Mouse (Mus musculus) CH12.LX (cell line): ENCODE results near the gene Terb2. TPM values are rescaled to one million over a fixed set of nuclear protein-coding genes. Genes with fewer than 3 reads are reported as not detected.

Experiments used
- DNase-seq: peaks from one replicate; pipeline ENCODE4 v3.0.0-alpha.2; 2013; ENCODE audit errors: extremely low read depth
- H3K27ac ChIP-seq: 2 replicates; pipeline ENCODE4 v1.5.1; 2012; ENCODE audit warnings: low read depth, mild to moderate bottlenecking, control low read depth, moderate library complexity; ENCODE audit not compliant: insufficient read depth
- H3K27me3 ChIP-seq: replicated peaks from 2 replicates; pipeline ENCODE3; 2012; ENCODE audit warnings: inconsistent platforms
- H3K36me3 ChIP-seq, 2 experiments: replicated peaks in 1 of 2; 2 replicates each; pipeline versions ENCODE3 to v1.6.1; 2012; ENCODE audit warnings: inconsistent platforms in 1 of 2, low read length in 1 of 2, mild to moderate bottlenecking in 1 of 2, mixed read lengths in 1 of 2, moderate library complexity in 1 of 2; ENCODE audit not compliant: control insufficient read depth in 1 of 2, insufficient read depth in 1 of 2
- H3K4me1 ChIP-seq, 2 experiments: 2 replicates each; pipeline ENCODE4 v1.6.1; 2012; ENCODE audit warnings: inconsistent platforms in 1 of 2, moderate library complexity in 1 of 2; ENCODE audit not compliant: insufficient read depth in 2 of 2, control insufficient read depth in 1 of 2
- H3K4me2 ChIP-seq: 2 replicates; pipeline ENCODE4 v1.6.1; 2012; ENCODE audit warnings: low read depth, mild to moderate bottlenecking, control low read depth; ENCODE audit not compliant: poor library complexity, insufficient read depth, severe bottlenecking
- H3K4me3 ChIP-seq, 3 experiments: fragments of 150-350 bp in 1 of 3; sonication (generic) in 1 of 3; replicated peaks in 1 of 3; 2 replicates each; pipeline versions ENCODE3 to v1.5.1; 2011 to 2012; ENCODE audit warnings: low read depth in 2 of 3, low read length in 2 of 3, mild to moderate bottlenecking in 2 of 3, moderate library complexity in 2 of 3, control low read depth in 1 of 3, improper control_type of control experiment in 1 of 3, inconsistent platforms in 1 of 3, mixed read lengths in 1 of 3; ENCODE audit not compliant: poor library complexity in 1 of 3
- H3K79me2 ChIP-seq: replicated peaks from 2 replicates; pipeline ENCODE4 v1.6.1; 2012; ENCODE audit warnings: mild to moderate bottlenecking, moderate library complexity; ENCODE audit not compliant: control insufficient read depth, poor library complexity, insufficient read depth, severe bottlenecking; ENCODE audit errors: extremely low read depth
- H3K9ac ChIP-seq: 2 replicates; pipeline ENCODE4 v1.6.1; 2012; ENCODE audit warnings: low read depth, mild to moderate bottlenecking, control low read depth, moderate library complexity; ENCODE audit not compliant: insufficient read depth
- H3K9me3 ChIP-seq: replicated peaks from 2 replicates; pipeline ENCODE3; 2012; ENCODE audit warnings: low read length, inconsistent platforms, mixed read lengths
- BHLHE40 ChIP-seq: IDR thresholded peaks from 2 replicates; pipeline ENCODE4 v1.6.1; 2011; ENCODE audit warnings: mild to moderate bottlenecking, low read depth, low read length, improper control_type of control experiment
- CHD2 ChIP-seq: IDR thresholded peaks from 2 replicates; pipeline ENCODE4 v1.6.1; 2011; ENCODE audit warnings: low read length, improper control_type of control experiment
- CTCF ChIP-seq, 2 experiments: IDR thresholded peaks in 1 of 2; conservative IDR thresholded peaks in 1 of 2; 2 replicates each; pipeline ENCODE4 v1.5.1; 2011 to 2012; ENCODE audit warnings: low read depth in 2 of 2, low read length in 2 of 2, improper control_type of control experiment in 1 of 2, inconsistent platforms in 1 of 2, mild to moderate bottlenecking in 1 of 2, moderate library complexity in 1 of 2
- E2F4 ChIP-seq: IDR thresholded peaks from 2 replicates; pipeline ENCODE4 v1.6.1; 2011; ENCODE audit warnings: low read depth, low read length, improper control_type of control experiment; ENCODE audit not compliant: insufficient replicate concordance
- ELF1 ChIP-seq: IDR thresholded peaks from 2 replicates; pipeline ENCODE4 v1.6.1; 2014; ENCODE audit warnings: low read depth, mild to moderate bottlenecking, inconsistent platforms, low read length, improper control_type of control experiment
- EP300 ChIP-seq: IDR thresholded peaks from 2 replicates; pipeline ENCODE4 v1.6.1; 2011; ENCODE audit warnings: low read length, improper control_type of control experiment
- GABPA ChIP-seq: IDR thresholded peaks from 2 replicates; pipeline ENCODE4 v1.6.1; 2012; ENCODE audit warnings: low read depth, low read length, improper control_type of control experiment, inconsistent platforms; ENCODE audit not compliant: insufficient replicate concordance
- HCFC1 ChIP-seq: IDR thresholded peaks from 2 replicates; pipeline ENCODE4 v1.6.1; 2012; ENCODE audit warnings: low read depth, mild to moderate bottlenecking, inconsistent platforms, low read length, improper control_type of control experiment
- IRF4 ChIP-seq: IDR thresholded peaks from 2 replicates; pipeline ENCODE4 v1.6.1; 2014; ENCODE audit warnings: low read depth, mild to moderate bottlenecking, inconsistent platforms, low read length, improper control_type of control experiment
- JUND ChIP-seq: conservative IDR thresholded peaks from 2 replicates; pipeline ENCODE4 v1.6.1; 2011; ENCODE audit warnings: low read depth, low read length, improper control_type of control experiment
- MAFK ChIP-seq: IDR thresholded peaks from 2 replicates; pipeline ENCODE4 v1.6.1; 2011; ENCODE audit warnings: low read length, improper control_type of control experiment; ENCODE audit not compliant: insufficient replicate concordance
- MAX ChIP-seq: IDR thresholded peaks from 2 replicates; pipeline ENCODE4 v1.6.1; 2011; ENCODE audit warnings: low read length, improper control_type of control experiment
- MAZ ChIP-seq: IDR thresholded peaks from 2 replicates; pipeline ENCODE4 v1.6.1; 2012; ENCODE audit warnings: low read depth, mild to moderate bottlenecking, inconsistent platforms, low read length, improper control_type of control experiment, moderate library complexity
- MEF2A ChIP-seq: IDR thresholded peaks from 2 replicates; pipeline ENCODE4 v1.6.1; 2014; ENCODE audit warnings: low read depth, mild to moderate bottlenecking, inconsistent platforms, low read length, improper control_type of control experiment, borderline replicate concordance
- MXI1 ChIP-seq: IDR thresholded peaks from 2 replicates; pipeline ENCODE4 v1.6.1; 2011; ENCODE audit warnings: mild to moderate bottlenecking, low read depth, low read length, improper control_type of control experiment
- MYC ChIP-seq: IDR thresholded peaks from 2 replicates; pipeline ENCODE4 v1.6.1; 2011; ENCODE audit warnings: low read depth, mild to moderate bottlenecking, improper control_type of control experiment, low read length
- NELFE ChIP-seq: IDR thresholded peaks from 2 replicates; pipeline ENCODE4 v1.6.1; 2011; ENCODE audit warnings: low read depth, low read length, improper control_type of control experiment
- NRF1 ChIP-seq: IDR thresholded peaks from 2 replicates; pipeline ENCODE4 v1.6.1; 2014; ENCODE audit warnings: low read depth, mild to moderate bottlenecking, inconsistent platforms, low read length, improper control_type of control experiment, moderate library complexity
- PAX5 ChIP-seq: IDR thresholded peaks from 2 replicates; pipeline ENCODE4 v1.6.1; 2012; ENCODE audit warnings: low read length, inconsistent platforms, mixed read lengths
- POLR2A ChIP-seq: IDR thresholded peaks from 2 replicates; pipeline ENCODE4 v1.6.1; 2011; ENCODE audit warnings: low read depth, mild to moderate bottlenecking, improper control_type of control experiment, low read length
- RCOR1 ChIP-seq: conservative IDR thresholded peaks from 2 replicates; pipeline ENCODE4 v1.6.1; 2012; ENCODE audit warnings: low read depth, mild to moderate bottlenecking, inconsistent platforms, low read length, improper control_type of control experiment
- SIN3A ChIP-seq: IDR thresholded peaks from 2 replicates; pipeline ENCODE4 v1.6.1; 2012; ENCODE audit warnings: low read length, improper control_type of control experiment, inconsistent platforms
- TBP ChIP-seq: conservative IDR thresholded peaks from 2 replicates; pipeline ENCODE4 v1.6.1; 2011; ENCODE audit warnings: low read depth, low read length, improper control_type of control experiment
- TCF12 ChIP-seq: IDR thresholded peaks from 2 replicates; pipeline ENCODE4 v1.6.1; 2014; ENCODE audit warnings: low read depth, mild to moderate bottlenecking, inconsistent platforms, low read length, improper control_type of control experiment
- UBTF ChIP-seq: IDR thresholded peaks from 2 replicates; pipeline ENCODE4 v1.6.1; 2012; ENCODE audit warnings: low read depth, mild to moderate bottlenecking, inconsistent platforms, low read length, improper control_type of control experiment, moderate library complexity
- USF1 ChIP-seq: IDR thresholded peaks from 2 replicates; pipeline ENCODE4 v1.6.1; 2014; ENCODE audit warnings: low read depth, mild to moderate bottlenecking, inconsistent platforms, low read length, improper control_type of control experiment
- USF2 ChIP-seq: conservative IDR thresholded peaks from 2 replicates; pipeline ENCODE4 v1.6.1; 2011; ENCODE audit warnings: low read depth, low read length, improper control_type of control experiment
- ZC3H11A ChIP-seq: IDR thresholded peaks from 2 replicates; pipeline ENCODE4 v1.6.1; 2012; ENCODE audit warnings: low read depth, mild to moderate bottlenecking, inconsistent platforms, low read length, improper control_type of control experiment
- ZMIZ1 ChIP-seq: IDR thresholded peaks from 2 replicates; pipeline ENCODE4 v1.6.1; 2012; ENCODE audit warnings: low read depth, mild to moderate bottlenecking, inconsistent platforms, low read length, improper control_type of control experiment
- ZNF384 ChIP-seq: IDR thresholded peaks from 2 replicates; pipeline ENCODE4 v1.6.1; 2012; ENCODE audit warnings: low read depth, low read length, improper control_type of control experiment, inconsistent platforms
- dilution Hi-C: fragments of 300-500 bp; cut with MboI; formaldehyde crosslinking; loops from 2 replicates; pipeline ENCODE4 v1.14.3; 2020; ENCODE audit warnings: low sequenced_read_pairs; ENCODE audit not compliant: extremely low pct_unique_long_range_greater_than_20kb, extremely low pct_ligation_motif_present
- in situ Hi-C: fragments of 300-500 bp; cut with MboI; formaldehyde crosslinking; loops from 3 replicates; pipeline ENCODE4 v1.14.3; 2019; ENCODE audit warnings: low sequenced_read_pairs, low pct_ligation_motif_present, low pct_unique_long_range_greater_than_20kb, mixed read lengths
- polyA plus RNA-seq: library from polyadenylated mRNA; unstranded; fragments of >175 nt; gene quantifications from 2 replicates; pipeline ENCODE4 v1.2.1, GENCODE M21; 2012; ENCODE audit warnings: low read depth; ENCODE audit not compliant: insufficient read length
- total RNA-seq, 2 experiments: library from RNA; depleted of rRNA; stranded (reverse); fragments of 300-350 nt in 1 of 2; fragments of >200 nt in 1 of 2; gene quantifications; 2 replicates each; pipeline ENCODE4 v1.2.3; 2012 to 2014

Terb2 gene
- total and polyA plus RNA-seq, 3 experiments = not detected

DNA sequence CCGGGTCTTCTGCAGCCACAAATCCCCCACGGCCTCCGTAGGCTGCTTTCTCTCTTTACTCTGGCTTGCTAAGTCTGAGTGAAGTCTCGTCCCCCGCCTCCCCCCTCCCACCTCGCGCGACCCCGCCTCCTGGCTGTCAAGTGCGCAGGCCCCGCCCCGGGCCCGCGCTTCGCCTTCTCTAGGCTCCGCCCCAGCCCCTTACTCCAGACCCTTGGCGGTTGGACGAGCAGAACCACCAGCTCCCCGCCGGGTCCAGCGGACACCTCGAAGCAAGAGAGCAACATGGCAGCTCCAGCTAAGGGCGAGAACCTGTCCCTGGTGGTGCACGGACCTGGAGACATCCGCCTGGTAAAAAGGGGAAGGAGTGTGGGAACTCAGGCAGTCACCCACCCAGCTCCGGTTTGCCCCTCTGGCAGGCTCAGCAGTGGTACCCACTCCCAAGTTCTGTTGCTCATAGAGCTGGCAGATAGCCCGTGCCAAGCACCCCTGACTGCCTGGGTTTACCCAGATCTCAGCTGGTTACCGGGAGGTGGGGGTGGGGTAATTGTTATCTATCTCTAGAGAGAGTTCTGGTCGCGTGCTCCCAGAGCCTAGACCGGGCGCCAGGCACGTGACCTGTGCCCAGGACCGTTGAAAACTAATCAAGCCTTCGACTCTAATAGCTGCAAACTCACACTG lies 48.7 kb downstream of the Terb2 start, which contains the start of gene Sord:
TSS of gene Sord (plus strand) at position 139 of the 678 bp plus-strand sequence.
- Histone ChIP-seq H3K4me2 (peak within 1 kb of the TSS; percentile 66), H3K79me2 (no peaks in the 10 kb centered on the region), H3K9ac (peak within 1 kb of the TSS; percentile 45), H3K9me3 (no peaks in the 10 kb centered on the region), H3K27me3 (no peaks in the 10 kb centered on the region), H3K27ac (no peak within 1 kb of the TSS), H3K4me1 (peaks cover 8 to 13% of the 10 kb centered on the region in 2 experiments; a peak in 3 of 4 replicates), H3K4me3 (peak within 1 kb of the TSS; percentile 63 to 75 (median 73)), H3K36me3 (no peaks in the 10 kb centered on the region)
- DNase-seq = peak; percentile 58
- in situ Hi-C loops = no loop called here
- dilution Hi-C loops = no loop called here
- TF ChIP-seq NELFE (no peak), EP300 (no peak), TBP (no peak), PAX5 (no peak), MAX (peak; percentile 80), ZC3H11A (no peak), UBTF (no peak), CTCF (conservative IDR thresholded peaks at IDR 0.05 in 1 of 2, IDR thresholded peaks at IDR 0.05 in 1 of 2; ENCODE audit: low read depth in 2 of 2, low read length in 2 of 2) (no peak), SIN3A (peak; percentile 52; the same call in 1 of the 2 replicates), USF1 (peak; percentile 77), E2F4 (no peak), POLR2A (no peak; the same call in 1 of the 2 replicates), TCF12 (0 out of 2 replicates have a peak, but pooled peaks have one; percentile 13), NRF1 (peak; percentile 62), MXI1 (peak; percentile 20; the same call in 1 of the 2 replicates), BHLHE40 (peak; percentile 99), IRF4 (0 out of 2 replicates have a peak, but pooled peaks have one; percentile 21), GABPA (no peak), USF2 (peak; percentile 53), RCOR1 (0 out of 2 replicates have a peak, but pooled peaks have one; percentile 27), MAZ (peak; percentile 80), ZMIZ1 (0 out of 2 replicates have a peak, but pooled peaks have one; percentile 36), ELF1 (no peak), MYC (peak; percentile 20; the same call in 1 of the 2 replicates), HCFC1 (no peak), JUND (no peak), CHD2 (peak; percentile 37; the same call in 1 of the 2 replicates), MEF2A (no peak), MAFK (no peak), ZNF384 (peak; percentile 2; the same call in 1 of the 2 replicates)
